ENCODE assay signal across 9 mouse cellular contexts in genomic region chr10:21054432-21055166, GRCm38 (mm10).
DNase-seq lines count a peak whose midpoint lies in the region; ATAC-seq lines count a peak whose summit lies in the region.
"Had no signal": no experiment of that assay in that cellular context is flagged by ENCODE, and none has a peak within 500 bp of the region (broad histone marks: within the 10 kb centered on the region; RNA-seq: fewer than 3 reads in every experiment).

No protein-coding gene starts in this region.

- peak overlapping the region; percentile 40; the same call in 1 of the 2 replicates for H3K4me3 ChIP-seq in forebrain, embryonic 10.5 days
- no peak overlapping the region for H3K4me3 ChIP-seq in forebrain, embryonic 16.5 days (replicated peaks; ENCODE audit: low read length)
- H3K4me3 ChIP-seq in midbrain, embryonic 13.5 days (replicated peaks): no peak overlapping the region
- H3K4me3 ChIP-seq in midbrain, embryonic 16.5 days (ENCODE audit: low read depth, low read length): no peak overlapping the region
- no peak overlapping the region for H3K4me3 ChIP-seq in hindbrain, embryonic 13.5 days

- H3K27me3 ChIP-seq in forebrain, embryonic 10.5 days (ENCODE audit: poor library complexity, severe bottlenecking): peaks cover 54% of the 10 kb centered on the region
- H3K27me3 ChIP-seq in forebrain, embryonic 16.5 days (replicated peaks; ENCODE audit: control insufficient read depth, insufficient read depth, low read length): 0 out of 2 replicates have a peak, but pooled peaks cover 2% of the 10 kb centered on the region
- H3K27me3 ChIP-seq in midbrain, embryonic 13.5 days: peaks cover 7% of the 10 kb centered on the region; the same call in 1 of the 2 replicates
- H3K27me3 ChIP-seq in midbrain, embryonic 16.5 days (ENCODE audit: control insufficient read depth, insufficient read depth, low read depth, low read length): no peaks in the 10 kb centered on the region
- 0 out of 2 replicates have a peak, but pooled peaks cover 9% of the 10 kb centered on the region for H3K27me3 ChIP-seq in hindbrain, embryonic 13.5 days

- no peak overlapping the region for H3K4me2 ChIP-seq in forebrain, embryonic 16.5 days (ENCODE audit: low read length)
- peak overlapping the region; percentile 39 for H3K4me2 ChIP-seq in midbrain, embryonic 13.5 days (replicated peaks)
- H3K4me2 ChIP-seq in midbrain, embryonic 16.5 days (ENCODE audit: low read length): no peak overlapping the region
- peak overlapping the region; percentile 28; the same call in 1 of the 2 replicates for H3K4me2 ChIP-seq in hindbrain, embryonic 13.5 days

- WGBS in forebrain, embryonic 10.5 days: 8% methylated on average over 8 of the region's 8 CpGs
- 21% methylated on average over 8 of the region's 8 CpGs for WGBS in forebrain, embryonic 16.5 days
- 9% methylated on average over 8 of the region's 8 CpGs for WGBS in midbrain, embryonic 13.5 days
- 15% methylated on average over 8 of the region's 8 CpGs for WGBS in midbrain, embryonic 16.5 days
- WGBS in hindbrain, embryonic 13.5 days: 14% methylated on average over 8 of the region's 8 CpGs

- no peak overlapping the region for H3K9ac ChIP-seq in forebrain, embryonic 16.5 days (replicated peaks; ENCODE audit: low read depth, low read length)
- no peak overlapping the region for H3K9ac ChIP-seq in midbrain, embryonic 13.5 days (replicated peaks)
- H3K9ac ChIP-seq in midbrain, embryonic 16.5 days (ENCODE audit: low read depth, low read length): no peak overlapping the region
- H3K9ac ChIP-seq in hindbrain, embryonic 13.5 days: no peak overlapping the region

- no peaks in the 10 kb centered on the region for H3K9me3 ChIP-seq in forebrain, embryonic 10.5 days
- H3K9me3 ChIP-seq in forebrain, embryonic 16.5 days (ENCODE audit: control insufficient read depth, low read length): no peaks in the 10 kb centered on the region
- H3K9me3 ChIP-seq in midbrain, embryonic 13.5 days: no peaks in the 10 kb centered on the region
- H3K9me3 ChIP-seq in midbrain, embryonic 16.5 days (replicated peaks; ENCODE audit: control insufficient read depth, low read length, poor library complexity, severe bottlenecking): no peaks in the 10 kb centered on the region
- no peaks in the 10 kb centered on the region for H3K9me3 ChIP-seq in hindbrain, embryonic 13.5 days

- peaks cover 30% of the 10 kb centered on the region for H3K4me1 ChIP-seq in forebrain, embryonic 10.5 days
- H3K4me1 ChIP-seq in forebrain, embryonic 16.5 days (replicated peaks; ENCODE audit: control insufficient read depth, insufficient read depth, low read length): peaks cover 6% of the 10 kb centered on the region; the same call in 1 of the 2 replicates
- H3K4me1 ChIP-seq in midbrain, embryonic 13.5 days (replicated peaks): peaks cover 19% of the 10 kb centered on the region
- H3K4me1 ChIP-seq in midbrain, embryonic 16.5 days (ENCODE audit: control insufficient read depth, insufficient read depth, low read length): peaks cover 3% of the 10 kb centered on the region; the same call in 1 of the 2 replicates
- peaks cover 10% of the 10 kb centered on the region for H3K4me1 ChIP-seq in hindbrain, embryonic 13.5 days (replicated peaks)

- ATAC-seq in forebrain, embryonic 16.5 days: no peak
- ATAC-seq in midbrain, embryonic 13.5 days: 0 out of 2 replicates have a peak, but pooled peaks have one; percentile 34
- ATAC-seq in midbrain, embryonic 16.5 days: no peak
- no peak for ATAC-seq in hindbrain, embryonic 13.5 days (ENCODE audit: low FRiP score)
- ATAC-seq in monocyte, adult 5-6 weeks (replicated peaks; ENCODE audit: insufficient number of reproducible peaks, low FRiP score, low TSS enrichment, poor library complexity, severe bottlenecking): peak; percentile 70

- H3K36me3 ChIP-seq in forebrain, embryonic 10.5 days (replicated peaks): no peaks in the 10 kb centered on the region
- H3K36me3 ChIP-seq in forebrain, embryonic 16.5 days (ENCODE audit: control insufficient read depth, insufficient read depth): 0 out of 2 replicates have a peak, but pooled peaks cover 3% of the 10 kb centered on the region
- H3K36me3 ChIP-seq in midbrain, embryonic 13.5 days: 0 out of 2 replicates have a peak, but pooled peaks cover 7% of the 10 kb centered on the region
- peaks cover 4% of the 10 kb centered on the region; the same call in 1 of the 2 replicates for H3K36me3 ChIP-seq in midbrain, embryonic 16.5 days (ENCODE audit: control insufficient read depth, insufficient read depth, low read length)
- peaks cover 11% of the 10 kb centered on the region for H3K36me3 ChIP-seq in hindbrain, embryonic 13.5 days

- DNase-seq in forebrain, embryonic 10.5 days (ENCODE audit: extremely low spot score, low spot score): no peak
- no peak for DNase-seq in right cerebral cortex, adult 18-20 months
- no peak for DNase-seq in gastrocnemius, postnatal 10 days
- DNase-seq: cerebellum, postnatal 36 days had no signal

- H3K27ac ChIP-seq in forebrain, embryonic 10.5 days: peak overlapping the region; percentile 58; the same call in 1 of the 2 replicates
- H3K27ac ChIP-seq in forebrain, embryonic 16.5 days (ENCODE audit: low read length): no peak overlapping the region
- H3K27ac ChIP-seq in midbrain, embryonic 13.5 days: no peak overlapping the region
- no peak overlapping the region for H3K27ac ChIP-seq in midbrain, embryonic 16.5 days (ENCODE audit: low read length)
- no peak overlapping the region for H3K27ac ChIP-seq in hindbrain, embryonic 13.5 days

Comparison
In these comparisons a context has a peak if more than half of its experiments do, and no peak if none do; other contexts are left out.
1. ATAC-seq: peak in midbrain, embryonic 13.5 days (single experiment) and monocyte, adult 5-6 weeks (single experiment); none in forebrain, embryonic 16.5 days (single experiment), midbrain, embryonic 16.5 days (single experiment) and hindbrain, embryonic 13.5 days (single experiment).
2. H3K4me2 ChIP-seq: peak in midbrain, embryonic 13.5 days (single experiment) and hindbrain, embryonic 13.5 days (single experiment); none in forebrain, embryonic 16.5 days (single experiment) and midbrain, embryonic 16.5 days (single experiment).